Mouse (Mus musculus) brain, embryonic 14.5 days (tissue): ENCODE measurements around the gene Mrpl52.

Experiments used
- CTCF ChIP-seq: fragments of 200-500 bp; IDR thresholded peaks from 2 replicates; pipeline ENCODE4 v1.5.1; 2012; ENCODE audit warnings: inconsistent platforms, mild to moderate bottlenecking, moderate library complexity, borderline replicate concordance; ENCODE audit not compliant: insufficient read depth, insufficient read length; ENCODE audit errors: extremely low read depth
- POLR2A ChIP-seq: fragments of 200-500 bp; IDR thresholded peaks from 2 replicates; pipeline ENCODE4 v1.6.1; 2012; ENCODE audit warnings: mild to moderate bottlenecking, inconsistent platforms, borderline replicate concordance; ENCODE audit not compliant: poor library complexity, insufficient read depth, insufficient read length, severe bottlenecking; ENCODE audit errors: extremely low read depth

DNA sequence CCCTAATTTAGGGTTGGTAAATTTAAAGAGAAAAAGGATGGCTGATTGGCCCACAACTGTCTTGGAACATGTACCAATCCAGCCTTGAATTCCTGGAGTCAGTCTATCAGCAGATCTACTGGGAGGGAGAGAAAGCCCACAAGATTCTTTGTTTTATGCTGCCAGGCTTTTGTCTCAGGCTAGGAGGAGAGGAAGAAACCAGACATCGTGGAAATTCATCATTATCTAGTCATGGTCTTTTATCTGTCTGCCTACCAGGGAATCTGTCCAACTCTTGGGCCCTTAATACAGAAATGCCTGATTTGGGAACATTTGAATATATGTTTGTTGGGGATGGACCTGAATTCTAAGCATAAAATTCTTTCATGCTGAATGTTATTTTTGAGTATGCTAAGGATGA is 1.2 kb upstream of the Mrpl52 start:
- no peak for TF ChIP-seq CTCF
- TF ChIP-seq POLR2A, result no peak
